Mouse (Mus musculus): ENCODE results near the gene Rsrp1.

GRCm38 (mm10) chr4:134883266-134883665 is 40.1 kb upstream of the Rsrp1 start:
- TF ChIP-seq CTCF (IDR thresholded peaks at IDR 0.05; ENCODE audit: extremely low read depth, insufficient read depth, insufficient read length, insufficient replicate concordance) (peak; percentile 81), POLR2A (IDR thresholded peaks at IDR 0.05; ENCODE audit: low read depth, low read length) (no peak)

All from spleen, adult 2 months (tissue).